Mouse (Mus musculus) urinary bladder, postnatal 10 days (tissue): ENCODE measurements around the gene Aatk.

ENCODE experiments used
- DNase-seq: peaks from one replicate; pipeline ENCODE4 v3.0.0; 2022; ENCODE audit warnings: low spot score

Gene Aatk

DNA sequence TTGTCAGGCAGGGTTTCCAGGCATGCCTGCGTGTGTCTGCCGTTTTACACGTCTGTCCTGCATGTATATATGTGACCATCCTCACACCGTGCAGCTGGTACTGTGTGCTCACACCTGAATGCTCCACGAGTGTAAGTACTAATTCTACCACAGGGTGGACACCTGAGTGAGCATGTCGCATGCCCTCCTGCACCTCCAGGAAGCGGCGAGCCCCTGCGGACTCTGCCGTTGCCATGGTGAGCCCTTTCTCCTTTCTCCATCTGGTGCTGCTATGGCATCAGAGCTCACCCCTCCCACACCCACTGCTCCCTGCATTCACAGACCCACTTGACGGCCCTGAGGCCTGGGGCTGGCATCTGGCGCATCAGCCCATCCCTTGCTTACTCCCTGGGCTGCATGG lies 24.1 kb downstream of the Aatk start:
- DNase-seq, result no peak

DNA sequence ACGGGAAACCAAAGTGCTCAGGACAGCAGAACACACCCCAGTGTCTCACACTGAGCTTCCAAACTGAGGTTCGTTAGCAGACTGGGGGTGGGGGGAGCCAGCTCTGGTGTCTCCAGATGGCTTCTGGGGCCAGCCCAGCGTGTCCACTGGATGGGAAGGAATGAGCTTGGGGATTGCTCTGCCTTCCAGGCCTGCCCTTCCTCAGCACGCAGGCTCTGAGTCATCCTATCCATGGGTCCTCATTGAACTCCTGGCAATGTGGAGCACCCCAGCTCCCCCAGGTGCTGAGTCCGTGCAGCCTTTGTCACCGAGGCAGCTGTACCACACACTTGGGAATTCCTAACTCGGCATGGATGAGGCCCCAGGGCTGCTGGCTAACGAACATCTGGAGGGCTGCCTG lies 24.8 kb downstream of the Aatk start:
- no peak for DNase-seq

DNA sequence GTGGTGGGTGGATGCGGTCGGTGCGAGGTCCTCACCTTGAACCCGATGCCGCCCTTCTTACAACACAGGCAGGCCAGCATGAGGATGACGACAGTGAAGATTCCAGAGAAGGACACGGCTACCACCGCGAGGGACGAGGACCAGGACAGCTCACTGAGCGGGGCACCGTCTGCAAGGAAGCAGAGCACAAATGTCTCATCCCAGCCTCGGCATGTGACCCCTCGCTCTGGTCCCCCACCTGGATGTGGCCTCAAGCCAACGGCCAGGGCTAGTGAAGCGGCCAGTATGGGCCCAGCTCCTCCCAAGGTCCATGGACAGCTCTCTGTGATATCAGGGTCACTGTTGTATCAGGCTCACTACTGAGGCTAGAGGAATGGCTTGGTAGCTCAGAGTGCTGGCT lies 25.6 kb downstream of the Aatk start:
- no peak for DNase-seq

- DNase-seq, result no peak
Measured at GRCm38 (mm10) chr11:120019542-120020440, 27.2 kb downstream of the Aatk start.

GRCm38 (mm10) chr11:120017011-120017410 lies 30.0 kb downstream of the Aatk start:
- DNase-seq, result no peak

GRCm38 (mm10) chr11:120014758-120015157 lies 32.2 kb downstream of the Aatk start:
- no peak for DNase-seq

DNA sequence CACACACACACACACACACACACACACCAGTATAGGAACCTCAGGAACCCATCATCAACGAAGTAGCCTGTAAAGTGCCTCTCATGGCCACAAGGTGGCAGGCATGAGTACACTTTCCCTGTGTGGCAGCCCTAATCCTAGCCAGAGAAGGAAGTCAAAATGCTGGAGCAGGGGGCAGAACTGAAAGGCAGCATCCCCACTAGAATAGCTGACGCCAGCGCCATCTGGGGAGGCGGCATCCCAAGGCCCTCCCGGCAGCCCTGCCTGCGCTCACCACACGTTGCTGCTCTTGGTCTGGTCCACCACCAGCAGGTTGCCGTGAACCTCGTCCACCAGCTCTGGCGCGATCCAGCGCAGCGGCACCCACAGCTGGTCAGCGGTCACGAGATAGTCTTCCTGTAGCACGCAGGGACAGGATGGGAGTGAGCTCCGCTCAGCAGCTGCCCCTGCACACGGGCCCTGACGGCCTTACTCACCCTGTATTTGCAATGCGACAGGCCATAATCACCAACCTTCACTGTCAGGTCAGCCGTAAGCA lies 33.7 kb downstream of the Aatk start:
- DNase-seq, result no peak

GRCm38 (mm10) chr11:120012702-120013101 lies 34.3 kb downstream of the Aatk start:
- DNase-seq, result no peak

GRCm38 (mm10) chr11:120011761-120012560 lies 35.0 kb downstream of the Aatk start:
- no peak for DNase-seq

GRCm38 (mm10) chr11:120011114-120011760 lies 35.7 kb downstream of the Aatk start:
- no peak for DNase-seq

- DNase-seq, result no peak
Measured at GRCm38 (mm10) chr11:120009937-120010336, 37.0 kb downstream of the Aatk start.

DNA sequence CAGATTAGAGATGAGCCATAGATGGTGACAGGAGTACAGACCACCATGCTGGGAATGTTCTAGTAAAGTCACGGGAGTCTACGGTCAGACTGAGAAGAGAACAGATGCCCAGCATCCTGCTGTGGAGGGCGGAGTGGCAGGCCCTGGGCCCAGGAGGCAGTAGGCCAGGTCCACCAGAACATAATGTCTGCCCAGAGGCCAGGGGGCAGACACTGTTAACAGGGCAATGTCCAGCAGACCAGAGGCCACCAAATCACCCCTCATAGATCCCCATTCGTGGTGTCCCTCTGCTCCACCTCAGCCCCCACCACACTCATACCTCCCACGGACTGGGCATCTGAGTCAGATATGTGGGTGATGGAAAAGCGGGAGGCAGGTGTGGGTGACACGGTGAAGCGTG lies 38.0 kb downstream of the Aatk start:
- no peak for DNase-seq

GRCm38 (mm10) chr11:120008501-120008900 lies 38.5 kb downstream of the Aatk start:
- no peak for DNase-seq

DNA sequence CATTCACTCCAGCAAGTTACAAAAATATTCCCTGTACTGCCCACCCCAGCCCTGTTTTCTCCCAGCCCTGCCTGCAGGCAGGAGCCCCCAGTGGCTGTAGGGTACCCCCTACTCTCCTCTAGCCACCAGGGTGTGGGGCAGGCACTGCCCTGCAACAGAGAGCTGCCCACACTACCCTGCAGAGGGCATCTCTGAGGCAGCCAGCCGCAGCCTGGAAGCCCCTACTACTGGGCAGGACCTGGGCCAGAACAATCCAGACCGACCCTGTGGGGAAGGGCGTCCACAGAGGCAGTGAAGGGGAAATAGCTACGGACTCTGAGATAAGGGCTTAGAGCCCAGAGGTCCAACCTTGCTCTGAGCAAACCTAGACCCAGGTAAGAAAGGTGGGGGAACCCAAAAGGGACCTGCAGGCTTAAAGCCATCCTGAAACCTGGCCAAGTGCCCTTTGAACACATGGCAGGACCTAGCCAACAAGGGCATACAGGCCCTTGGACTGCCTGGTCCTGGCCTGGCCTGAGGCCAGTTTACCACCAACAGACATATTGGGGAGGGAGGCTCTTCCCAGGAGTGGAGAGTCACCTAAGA lies 39.4 kb downstream of the Aatk start:
- no peak for DNase-seq

- no peak for DNase-seq
Measured at GRCm38 (mm10) chr11:120005434-120006317, 41.3 kb downstream of the Aatk start.

DNA sequence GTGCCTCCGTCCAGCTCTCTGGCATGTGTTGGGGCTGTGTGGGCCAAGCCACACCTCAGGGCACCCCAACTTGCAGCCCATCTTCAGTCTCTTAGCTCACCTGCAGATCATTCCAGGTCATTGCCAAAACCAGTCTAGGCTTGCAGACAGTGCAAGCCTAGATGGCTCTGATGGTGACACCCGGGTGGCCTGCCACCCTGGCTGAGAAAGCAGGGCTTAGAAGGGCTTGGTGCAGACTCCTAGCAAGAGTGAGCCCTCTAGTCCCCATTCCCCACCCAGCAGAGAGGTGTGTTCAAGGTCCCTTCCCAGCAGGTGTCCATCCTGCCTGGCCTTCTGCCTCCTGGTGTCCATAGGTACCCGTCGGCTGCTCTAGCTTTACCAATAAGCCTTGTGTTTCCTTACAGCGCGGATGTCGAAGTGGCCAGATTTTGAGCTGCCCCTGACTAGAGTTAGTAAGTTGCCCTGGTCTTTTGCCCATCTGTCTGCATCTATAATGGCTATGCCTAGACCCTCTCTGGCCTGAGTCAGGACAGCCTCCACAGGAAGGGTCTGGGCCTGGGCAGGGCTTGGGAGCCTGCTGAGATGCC lies 44.2 kb downstream of the Aatk start:
- no peak for DNase-seq

- no peak for DNase-seq
Measured at GRCm38 (mm10) chr11:120002041-120002440, 44.9 kb downstream of the Aatk start.

- DNase-seq, result no peak
Measured at GRCm38 (mm10) chr11:119997351-119997750, 49.6 kb downstream of the Aatk start.

- DNase-seq, result peak; percentile 76
Measured at GRCm38 (mm10) chr11:119991338-119991678, 55.7 kb downstream of the Aatk start.

GRCm38 (mm10) chr11:119990658-119991337 lies 56.2 kb downstream of the Aatk start:
- DNase-seq, result no peak
